24 mouse cellular contexts compared by ENCODE assay signal in genomic region chr17:53846206-53846605, GRCm38 (mm10). TPM values are rescaled to one million over a fixed set of nuclear protein-coding genes. Genes with fewer than 3 reads are reported as not detected.
A peak's percentile ranks its signal among the peaks of the same experiment; 100 is the strongest.
DNase-seq lines count a peak whose midpoint lies in the region; ATAC-seq and TF ChIP-seq lines count a peak whose summit lies in the region.
"Had no signal": no experiment of that assay in that cellular context is flagged by ENCODE, and none has a peak within 500 bp of the region (broad histone marks: within the 10 kb centered on the region; RNA-seq: fewer than 3 reads in every experiment).

Gene Sult1c2, minus strand, starts transcription at chr17:53846339.

- H3K4me3 ChIP-seq in liver, postnatal 0 days (ENCODE audit: low read depth, low read length): no peak within 1 kb of the TSS
- H3K4me3 ChIP-seq in liver, embryonic 11.5 days (ENCODE audit: low read depth, low read length): no peak within 1 kb of the TSS
- peak within 1 kb of the TSS; percentile 63 for H3K4me3 ChIP-seq in kidney, adult 2 months (ENCODE audit: insufficient read depth, low read depth, low read length)
- H3K4me3 ChIP-seq: embryonic facial prominence, embryonic 15.5 days; left cerebral cortex, adult 2 months; limb, embryonic 12.5 days; liver, embryonic 15.5 days had no signal

- DNase-seq in liver, postnatal 0 days: no peak
- no peak for DNase-seq in liver, embryonic 11.5 days (ENCODE audit: low spot score)
- DNase-seq in kidney, adult 2 months: peak; percentile 95
- DNase-seq in kidney, postnatal 14 days: peak; percentile 86
- no peak for DNase-seq in layer of hippocampus, postnatal 14 days (ENCODE audit: low spot score in 2 of 2)
- DNase-seq in left cerebral cortex, postnatal 36 days (ENCODE audit: low spot score in 2 of 2): no peak
- no peak for DNase-seq in neural tube, embryonic 10.5 days (ENCODE audit: extremely low spot score, low spot score)
- DNase-seq: cerebellum, adult 11-12 months; cerebellum, postnatal 25 days; forebrain, postnatal 0 days; gastrocnemius, postnatal 36 days; thymus, postnatal 36 days had no signal

- H3K9me3 ChIP-seq in liver, postnatal 0 days (ENCODE audit: low read length): no peaks in the 10 kb centered on the region
- H3K9me3 ChIP-seq in liver, embryonic 11.5 days (ENCODE audit: control insufficient read depth, low read length): no peaks in the 10 kb centered on the region
- H3K9me3 ChIP-seq: embryonic facial prominence, embryonic 15.5 days; G1E; limb, embryonic 12.5 days; liver, embryonic 15.5 days had no signal

- no peak for TF ChIP-seq POLR2A in kidney, adult 2 months (IDR thresholded peaks at IDR 0.05; ENCODE audit: low read depth, low read length)

- no peak within 1 kb of the TSS for H3K4me2 ChIP-seq in liver, postnatal 0 days (ENCODE audit: low read depth, low read length)
- H3K4me2 ChIP-seq in liver, embryonic 11.5 days: no peak within 1 kb of the TSS
- H3K4me2 ChIP-seq: embryonic facial prominence, embryonic 15.5 days; limb, embryonic 12.5 days; liver, embryonic 15.5 days had no signal

- 65% methylated on average over 4 of the region's 4 CpGs for WGBS in liver, postnatal 0 days (ENCODE audit: insufficient replicate concordance)
- WGBS in liver, embryonic 11.5 days: 78% methylated on average over 4 of the region's 4 CpGs
- 34% methylated on average over 4 of the region's 4 CpGs for WGBS in kidney, adult 2 months

- no peaks in the 10 kb centered on the region for H3K27me3 ChIP-seq in liver, postnatal 0 days (ENCODE audit: insufficient read depth, low read length)
- no peaks in the 10 kb centered on the region for H3K27me3 ChIP-seq in liver, embryonic 11.5 days (replicated peaks; ENCODE audit: control insufficient read depth, insufficient read depth, low read length)
- H3K27me3 ChIP-seq in kidney, adult 2 months (replicated peaks; ENCODE audit: control insufficient read depth, insufficient read depth, low read length): no peaks in the 10 kb centered on the region
- H3K27me3 ChIP-seq: embryonic facial prominence, embryonic 15.5 days; limb, embryonic 12.5 days; liver, embryonic 15.5 days had no signal

- H3K27ac ChIP-seq in liver, postnatal 0 days (ENCODE audit: low read depth): no peak within 1 kb of the TSS
- no peak within 1 kb of the TSS for H3K27ac ChIP-seq in liver, embryonic 11.5 days (ENCODE audit: low read depth, low read length)
- peak within 1 kb of the TSS; percentile 92 for H3K27ac ChIP-seq in kidney, adult 2 months (ENCODE audit: insufficient read depth, low read depth, low read length)
- H3K27ac ChIP-seq: embryonic facial prominence, embryonic 15.5 days; left cerebral cortex, adult 2 months; limb, embryonic 12.5 days; liver, embryonic 15.5 days had no signal

- no peak for TF ChIP-seq CTCF in liver, postnatal 0 days (IDR thresholded peaks at IDR 0.05; ENCODE audit: low read depth)
- TF ChIP-seq CTCF in kidney, adult 2 months (conservative IDR thresholded peaks at IDR 0.05; ENCODE audit: insufficient read depth, insufficient read length, low read depth, low read length): no peak

- no peak within 1 kb of the TSS for H3K9ac ChIP-seq in liver, postnatal 0 days (replicated peaks)
- no peak within 1 kb of the TSS for H3K9ac ChIP-seq in liver, embryonic 11.5 days (ENCODE audit: low read depth, low read length)
- H3K9ac ChIP-seq: embryonic facial prominence, embryonic 15.5 days; forebrain, postnatal 0 days; limb, embryonic 12.5 days; liver, embryonic 15.5 days had no signal

- H3K36me3 ChIP-seq in liver, postnatal 0 days (replicated peaks; ENCODE audit: insufficient read depth, low read length): no peaks in the 10 kb centered on the region
- no peaks in the 10 kb centered on the region for H3K36me3 ChIP-seq in liver, embryonic 11.5 days (ENCODE audit: control insufficient read depth, insufficient read depth, low read length)
- no peaks in the 10 kb centered on the region for H3K36me3 ChIP-seq in kidney, adult 2 months (ENCODE audit: control insufficient read depth, insufficient read depth, low read length)
- H3K36me3 ChIP-seq: embryonic facial prominence, embryonic 15.5 days; G1E; limb, embryonic 12.5 days; liver, embryonic 15.5 days had no signal

- TF ChIP-seq EP300 in liver, postnatal 0 days (IDR thresholded peaks at IDR 0.05; ENCODE audit: low read depth): no peak

- intact Hi-C loops in left cerebral cortex, postnatal 36 days (cut with DNase I): no loop called here

- H3K4me1 ChIP-seq in liver, postnatal 0 days (ENCODE audit: insufficient read depth): no peaks in the 10 kb centered on the region
- no peaks in the 10 kb centered on the region for H3K4me1 ChIP-seq in liver, embryonic 11.5 days (replicated peaks; ENCODE audit: control insufficient read depth, insufficient read depth, low read length)
- peaks cover 13% of the 10 kb centered on the region for H3K4me1 ChIP-seq in kidney, adult 2 months (ENCODE audit: control insufficient read depth, insufficient read depth, low read length)
- H3K4me1 ChIP-seq: embryonic facial prominence, embryonic 15.5 days; limb, embryonic 12.5 days; liver, embryonic 15.5 days had no signal

- ATAC-seq in liver, postnatal 0 days: peak; percentile 59
- ATAC-seq in liver, embryonic 11.5 days (replicated peaks; ENCODE audit: low FRiP score): no peak
- ATAC-seq: forebrain, postnatal 0 days; hindbrain, embryonic 16.5 days; lung, postnatal 0 days had no signal

RNA-seq across cellular contexts. Expression of gene Sult1c2, which starts in this region (rescaled TPM):
- polyA plus RNA-seq in liver, postnatal 0 days (2015; fragmentation: Nextera tagmentation; extraction: Ambion mirVana): 2.7 and 3.5 TPM in 2 replicates
- not detected in 2 replicates for polyA plus RNA-seq in liver, embryonic 11.5 days (2014; fragmentation: Nextera tagmentation; extraction: Ambion mirVana)
- 77.9 and 94.0 TPM in 2 replicates for polyA plus RNA-seq in kidney, adult 2 months (2012; rRNA removed)
- total RNA-seq in layer of hippocampus, postnatal 14 days (2021): under 1 TPM in 1 of 2 experiments, not detected in 1; 0.18 TPM
- not detected for total RNA-seq in left cerebral cortex, postnatal 36 days (2021)
- total RNA-seq: forebrain, postnatal 0 days; gastrocnemius, postnatal 36 days; hematopoietic stem cell, adult 5-6 weeks; layer of hippocampus, adult 18-20 months; left cerebral cortex, adult 2 months; megakaryocyte-erythroid progenitor cell, adult 5-6 weeks; midbrain, postnatal 0 days had no signal
- polyA plus RNA-seq: embryonic facial prominence, embryonic 15.5 days; forebrain, postnatal 0 days; G1E; hindbrain, embryonic 16.5 days; limb, embryonic 12.5 days; liver, embryonic 15.5 days; lung, postnatal 0 days; midbrain, postnatal 0 days; testis, adult 2 months had no signal

Comparison
In these comparisons a context has a peak if more than half of its experiments do, and no peak if none do; other contexts are left out.
1. RNA of gene Sult1c2 (polyA plus RNA-seq): 77.9 to 94.0 TPM in kidney, adult 2 months; 2.7 to 3.5 TPM in liver, postnatal 0 days and not detected in liver, embryonic 11.5 days; every median in the first group is over 10 times any median in the second.
2. DNase-seq: peak in kidney, adult 2 months (single experiment) and kidney, postnatal 14 days (single experiment); none in liver, postnatal 0 days (single experiment), liver, embryonic 11.5 days (single experiment), layer of hippocampus, postnatal 14 days (0 of 2), left cerebral cortex, postnatal 36 days (0 of 2) and neural tube, embryonic 10.5 days (single experiment).